Mouse (Mus musculus) neural tube, embryonic 13.5 days (tissue): ENCODE data around the gene Gm20403. TPM values are rescaled to one million over a fixed set of nuclear protein-coding genes. Genes with fewer than 3 reads are reported as not detected.
A peak's percentile ranks its signal among the peaks of the same experiment; 100 is the strongest.

ENCODE experiments used
- ATAC-seq: fragments of 200-750 bp; cut with Nextera tagmentation; 2 replicates; pipeline ENCODE4 v1.8.0; 2017; ENCODE audit warnings: low read depth, mild to moderate bottlenecking, moderate TSS enrichment, moderate library complexity
- H3K27ac ChIP-seq: fragments of 300-500 bp; sonication (generic); replicated peaks from 2 replicates; pipeline ENCODE4 v1.5.1; 2015; ENCODE audit warnings: moderate library complexity, mild to moderate bottlenecking, inconsistent platforms
- H3K27me3 ChIP-seq: fragments of 300-500 bp; sonication (generic); 2 replicates; pipeline ENCODE4 v1.6.1; 2015; ENCODE audit warnings: mild to moderate bottlenecking, inconsistent platforms
- H3K36me3 ChIP-seq: fragments of 300-500 bp; sonication (generic); 2 replicates; pipeline ENCODE4 v1.6.1; 2015; ENCODE audit warnings: mild to moderate bottlenecking, inconsistent platforms
- H3K4me1 ChIP-seq: fragments of 300-500 bp; sonication (generic); replicated peaks from 2 replicates; pipeline ENCODE4 v1.6.1; 2015; ENCODE audit warnings: inconsistent platforms
- H3K4me2 ChIP-seq: fragments of 300-500 bp; sonication (generic); 2 replicates; pipeline ENCODE4 v1.6.1; 2015; ENCODE audit warnings: inconsistent platforms, mild to moderate bottlenecking, moderate library complexity
- H3K4me3 ChIP-seq: fragments of 300-500 bp; sonication (generic); 2 replicates; pipeline ENCODE4 v1.5.1; 2015; ENCODE audit warnings: mild to moderate bottlenecking, inconsistent platforms
- H3K9ac ChIP-seq: fragments of 300-500 bp; sonication (generic); 2 replicates; pipeline ENCODE4 v1.6.1; 2015; ENCODE audit warnings: moderate library complexity, mild to moderate bottlenecking, inconsistent platforms
- H3K9me3 ChIP-seq: fragments of 300-500 bp; sonication (generic); 2 replicates; pipeline ENCODE4 v1.6.1; 2016; ENCODE audit warnings: inconsistent platforms
- WGBS: fragments of 180-500 bp; shearing (Covaris S2); methylation state at CpG from one replicate; pipeline ENCODE4 v1.1.7; 2015; 5-methylcytosine and 5-hydroxymethylcytosine counted together
- polyA plus RNA-seq: library from polyadenylated mRNA; unstranded; fragments of >200 nt; fragmentation: Nextera tagmentation; extraction: Ambion mirVana; gene quantifications from 2 replicates; pipeline ENCODE4 v1.2.1, GENCODE M21; 2015

The Gm20403 gene
- polyA plus RNA-seq, 1 experiment from 2014 or later: not detected

DNA sequence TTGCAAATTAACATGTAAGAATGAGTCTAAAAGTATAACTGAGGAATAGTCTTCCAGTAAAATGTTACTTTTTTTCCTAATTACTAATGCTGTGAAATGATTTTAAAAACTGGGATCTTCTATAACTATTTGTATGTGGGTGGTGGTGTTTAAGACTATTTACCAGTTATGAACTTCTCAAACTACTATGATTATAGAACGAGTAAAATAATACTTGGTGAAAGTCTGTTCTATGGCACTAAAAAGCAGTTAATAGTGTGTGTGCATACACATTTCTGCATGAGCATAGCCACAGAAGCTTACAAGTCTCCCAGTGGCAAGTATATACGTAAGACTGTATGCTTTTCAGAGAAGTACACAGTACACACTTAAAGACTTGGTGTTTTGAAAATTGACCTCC lies 827 bp upstream of the Gm20403 start:
- no peak overlapping the region for H3K4me3 ChIP-seq
- H3K36me3 ChIP-seq: no peaks in the 10 kb centered on the region
- no peak overlapping the region for H3K4me2 ChIP-seq
- no peak overlapping the region for H3K9ac ChIP-seq
- no peak overlapping the region for H3K27ac ChIP-seq
- no peaks in the 10 kb centered on the region; the same call in 1 of the 2 replicates for H3K27me3 ChIP-seq
- no peaks in the 10 kb centered on the region for H3K9me3 ChIP-seq
- ATAC-seq: no peak
- 86% methylated on average over 2 of the region's 2 CpGs for WGBS
- peaks cover 9% of the 10 kb centered on the region for H3K4me1 ChIP-seq

DNA sequence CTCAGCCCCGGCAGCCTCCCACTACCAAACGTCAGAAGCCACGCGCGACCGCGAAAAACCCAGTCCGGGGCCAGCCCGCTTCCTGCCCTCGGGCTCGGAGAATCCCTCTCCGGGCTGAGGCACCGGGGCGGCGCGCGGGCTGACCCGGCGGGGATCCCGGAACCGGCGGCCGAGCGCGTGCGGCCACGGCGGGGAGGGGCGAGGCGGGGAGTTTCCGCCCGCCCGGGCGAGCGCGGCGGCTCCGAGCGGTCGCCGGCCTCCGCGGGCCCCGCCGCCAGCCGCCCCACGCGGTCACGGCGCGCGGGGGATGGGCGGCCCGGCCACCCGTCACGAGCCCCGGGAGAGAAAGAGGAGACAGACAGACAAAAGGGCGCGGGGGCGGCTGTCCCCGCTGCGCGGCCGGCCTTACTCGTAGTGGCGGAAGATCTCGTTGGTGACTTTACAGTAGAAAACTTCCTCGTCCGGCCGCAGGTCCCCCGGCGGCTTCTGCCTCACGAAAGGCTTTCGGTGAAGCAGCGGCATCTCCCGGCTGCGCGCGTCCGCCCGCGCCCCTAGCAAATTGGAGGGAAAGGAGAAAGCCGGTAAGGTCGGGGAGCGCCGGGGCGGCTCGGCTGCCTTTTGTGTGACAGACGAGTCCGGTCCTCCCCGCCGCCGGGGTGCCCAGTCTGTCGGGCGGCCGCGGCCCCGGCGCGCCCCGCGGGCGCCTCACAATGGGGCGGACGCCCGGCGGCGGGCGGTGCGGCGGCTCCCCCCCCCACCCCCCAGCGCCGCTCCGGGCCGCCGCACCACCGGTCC lies 875 bp downstream of the Gm20403 start:
- peak overlapping the region; percentile 88 for H3K9ac ChIP-seq

DNA sequence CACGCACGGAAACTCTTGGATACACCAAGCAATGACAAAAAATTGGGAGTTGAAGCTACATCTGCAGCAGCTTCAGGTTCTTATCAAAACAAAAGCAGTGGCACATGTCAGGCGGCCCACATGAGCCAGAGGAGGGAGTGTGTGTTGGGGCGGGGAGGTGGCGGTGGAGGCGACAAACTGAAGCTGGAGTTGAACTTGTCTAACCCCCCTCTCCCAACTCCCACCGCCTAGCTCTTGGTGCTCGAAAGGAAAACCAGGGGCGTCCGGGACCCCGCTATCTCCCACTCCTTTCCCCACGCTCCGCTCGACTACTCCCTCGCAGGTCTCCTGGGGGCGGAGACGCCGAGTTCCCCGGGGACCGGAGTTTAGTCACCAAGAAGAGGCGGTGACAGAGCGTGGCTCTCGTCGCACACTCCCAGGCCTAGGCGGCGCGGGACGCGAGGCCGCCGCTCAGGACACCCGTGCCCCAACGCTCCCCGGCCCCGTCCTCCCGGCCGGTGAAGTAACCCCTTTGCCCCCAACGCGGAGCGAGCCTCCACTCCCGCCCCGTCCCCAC lies 1.6 kb downstream of the Gm20403 start:
- ATAC-seq: peak; percentile 83
- Histone ChIP-seq H3K36me3 (no peaks in the 10 kb centered on the region), H3K9me3 (no peaks in the 10 kb centered on the region), H3K9ac (peak overlapping the region; percentile 88), H3K27ac (peak overlapping the region; percentile 84), H3K4me2 (peak overlapping the region; percentile 94), H3K4me3 (peak overlapping the region; percentile 87), H3K27me3 (no peaks in the 10 kb centered on the region; the same call in 1 of the 2 replicates), H3K4me1 (peaks cover 9% of the 10 kb centered on the region)
- under 1% methylated on average over 42 of the region's 42 CpGs for WGBS

More for the DNA sequence above, 875 bp downstream of the Gm20403 start:
- under 1% methylated on average over 89 of the region's 117 CpGs for WGBS
- ATAC-seq: peak; percentile 59
- H3K9me3 ChIP-seq: no peaks in the 10 kb centered on the region
- peak overlapping the region; percentile 87 for H3K4me3 ChIP-seq
- peak overlapping the region; percentile 84 for H3K27ac ChIP-seq
- H3K36me3 ChIP-seq: no peaks in the 10 kb centered on the region
- H3K4me1 ChIP-seq: peaks cover 9% of the 10 kb centered on the region
- H3K4me2 ChIP-seq: peak overlapping the region; percentile 94
- no peaks in the 10 kb centered on the region; the same call in 1 of the 2 replicates for H3K27me3 ChIP-seq

- WGBS: 75% methylated on average over 7 of the region's 7 CpGs
- ATAC-seq: no peak
- no peaks in the 10 kb centered on the region for H3K9me3 ChIP-seq
- H3K27me3 ChIP-seq: no peaks in the 10 kb centered on the region; the same call in 1 of the 2 replicates
- no peak overlapping the region for H3K9ac ChIP-seq
- no peak overlapping the region for H3K4me2 ChIP-seq
- H3K36me3 ChIP-seq: no peaks in the 10 kb centered on the region
- peaks cover 9% of the 10 kb centered on the region for H3K4me1 ChIP-seq
- no peak overlapping the region for H3K27ac ChIP-seq
- H3K4me3 ChIP-seq: no peak overlapping the region
These were observed 3.2 kb downstream of the Gm20403 start for GRCm38 (mm10) chr12:54982935-54983715.

GRCm38 (mm10) chr12:54981962-54982361 lies 4.4 kb downstream of the Gm20403 start:
- no peak for ATAC-seq
- 73% methylated on average over 6 of the region's 6 CpGs for WGBS
- Histone ChIP-seq H3K4me1 (peaks cover 9% of the 10 kb centered on the region), H3K9ac (no peak overlapping the region), H3K4me3 (no peak overlapping the region), H3K27ac (no peak overlapping the region), H3K36me3 (no peaks in the 10 kb centered on the region), H3K9me3 (no peaks in the 10 kb centered on the region), H3K27me3 (no peaks in the 10 kb centered on the region), H3K4me2 (no peak overlapping the region)

GRCm38 (mm10) chr12:54980939-54981338 lies 5.4 kb downstream of the Gm20403 start:
- no peaks in the 10 kb centered on the region for H3K9me3 ChIP-seq
- no peak overlapping the region for H3K27ac ChIP-seq
- H3K4me1 ChIP-seq: peaks cover 9% of the 10 kb centered on the region
- H3K9ac ChIP-seq: no peak overlapping the region
- 92% methylated on average over 5 of the region's 5 CpGs for WGBS
- no peaks in the 10 kb centered on the region for H3K27me3 ChIP-seq
- H3K4me3 ChIP-seq: no peak overlapping the region
- H3K36me3 ChIP-seq: no peaks in the 10 kb centered on the region
- no peak overlapping the region for H3K4me2 ChIP-seq
- no peak for ATAC-seq

- WGBS: 78% methylated on average over 6 of the region's 6 CpGs
- ATAC-seq: no peak
- no peak overlapping the region for H3K4me2 ChIP-seq
These were observed 5.8 kb downstream of the Gm20403 start for GRCm38 (mm10) chr12:54980532-54980931.

GRCm38 (mm10) chr12:54969033-54969432 lies 17.3 kb downstream of the Gm20403 start:
- Histone ChIP-seq H3K9ac (no peak overlapping the region), H3K27ac (no peak overlapping the region), H3K4me2 (no peak overlapping the region), H3K36me3 (0 out of 2 replicates have a peak, but pooled peaks cover 21% of the 10 kb centered on the region), H3K27me3 (no peaks in the 10 kb centered on the region), H3K9me3 (no peaks in the 10 kb centered on the region), H3K4me3 (no peak overlapping the region), H3K4me1 (no peaks in the 10 kb centered on the region)
- ATAC-seq: no peak
- WGBS: 86% methylated on average over 3 of the region's 3 CpGs

More at GRCm38 (mm10) chr12:54980532-54980931, 5.8 kb downstream of the Gm20403 start:
- Histone ChIP-seq H3K4me3 (no peak overlapping the region), H3K27me3 (no peaks in the 10 kb centered on the region), H3K9me3 (no peaks in the 10 kb centered on the region), H3K9ac (no peak overlapping the region), H3K27ac (no peak overlapping the region), H3K4me1 (peaks cover 9% of the 10 kb centered on the region), H3K36me3 (no peaks in the 10 kb centered on the region)

DNA sequence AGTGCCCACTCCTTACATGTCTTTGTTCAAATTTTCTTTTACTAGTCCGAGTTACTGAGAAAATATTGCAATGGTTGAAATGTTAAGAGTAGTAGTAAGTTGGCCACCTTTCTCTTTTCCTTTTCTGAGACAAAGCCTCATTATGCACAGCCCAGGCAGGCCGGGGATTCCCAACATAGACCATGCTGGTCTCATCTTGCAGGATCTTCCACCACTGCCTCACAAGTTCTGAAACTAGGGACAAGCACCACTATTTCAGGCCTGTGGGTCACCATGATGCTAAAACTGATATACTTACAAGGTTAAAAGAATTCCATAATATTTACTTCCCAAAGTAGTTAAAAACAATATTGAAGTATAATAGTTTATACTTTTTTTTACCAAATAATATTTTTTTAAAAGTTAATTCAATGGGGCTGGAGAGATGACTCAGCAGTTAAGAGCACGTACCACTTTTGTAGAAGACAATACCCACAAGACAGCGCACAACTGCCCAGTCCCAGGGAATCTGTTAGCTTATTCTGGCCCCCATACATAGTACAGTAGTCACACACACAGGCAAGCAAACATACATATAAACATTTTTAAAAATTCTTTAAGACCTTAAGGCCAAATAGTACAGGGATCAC lies 20.7 kb downstream of the Gm20403 start:
- H3K36me3 ChIP-seq: 0 out of 2 replicates have a peak, but pooled peaks cover 11% of the 10 kb centered on the region
- no peak overlapping the region for H3K4me2 ChIP-seq
- 97% methylated on average over 4 of the region's 4 CpGs for WGBS
- H3K9me3 ChIP-seq: no peaks in the 10 kb centered on the region
- H3K27me3 ChIP-seq: no peaks in the 10 kb centered on the region
- no peak overlapping the region for H3K4me3 ChIP-seq
- no peak overlapping the region for H3K27ac ChIP-seq
- ATAC-seq: no peak
- H3K4me1 ChIP-seq: no peaks in the 10 kb centered on the region
- H3K9ac ChIP-seq: no peak overlapping the region

DNA sequence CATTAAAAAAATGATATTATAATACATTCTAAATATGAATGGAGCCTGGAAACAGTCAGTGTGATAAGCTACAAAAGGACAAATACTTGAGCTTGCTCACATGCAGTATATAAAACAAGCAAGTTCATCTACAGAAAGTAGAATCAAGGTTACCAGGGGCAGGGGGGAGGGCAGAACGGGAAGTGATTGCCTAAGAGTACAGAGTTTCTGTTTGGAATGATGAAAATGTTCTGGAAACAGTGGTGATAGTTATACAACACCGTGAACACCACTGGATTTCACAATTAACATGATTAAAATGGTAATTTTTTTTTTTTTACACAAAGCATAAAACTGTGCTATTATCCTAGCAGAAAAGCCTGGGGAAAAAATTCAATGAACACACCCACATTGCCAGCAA lies 26.8 kb downstream of the Gm20403 start:
- Histone ChIP-seq H3K27me3 (no peaks in the 10 kb centered on the region), H3K4me1 (no peaks in the 10 kb centered on the region), H3K36me3 (0 out of 2 replicates have a peak, but pooled peaks cover 6% of the 10 kb centered on the region), H3K4me2 (no peak overlapping the region), H3K4me3 (no peak overlapping the region), H3K9me3 (no peaks in the 10 kb centered on the region), H3K27ac (no peak overlapping the region), H3K9ac (no peak overlapping the region)
- WGBS: 77% methylated on average over 2 of the region's 2 CpGs
- no peak for ATAC-seq

DNA sequence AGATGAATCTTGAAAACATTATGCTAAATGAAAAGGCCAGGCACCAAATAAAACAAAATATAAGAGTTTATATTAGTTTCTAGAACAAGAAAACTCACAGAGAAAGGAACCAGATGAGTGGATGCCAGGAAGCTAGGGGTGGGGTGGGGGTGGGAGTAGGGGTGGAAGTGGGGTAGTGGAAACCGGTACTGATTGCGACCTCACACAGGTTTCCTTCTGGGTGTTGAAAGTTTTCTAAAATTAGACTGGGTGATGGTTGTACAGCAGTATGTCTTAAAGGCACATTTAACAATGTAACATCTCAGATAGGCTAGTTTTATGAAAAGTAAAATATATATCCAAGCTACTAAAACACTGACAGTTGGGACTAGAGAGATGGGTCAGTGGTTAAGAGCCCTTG lies 29.4 kb downstream of the Gm20403 start:
- ATAC-seq: no peak
- 89% methylated on average over 2 of the region's 2 CpGs for WGBS
- no peaks in the 10 kb centered on the region for H3K9me3 ChIP-seq
- no peaks in the 10 kb centered on the region for H3K27me3 ChIP-seq
- no peak overlapping the region for H3K27ac ChIP-seq
- H3K4me3 ChIP-seq: no peak overlapping the region
- peaks cover 4% of the 10 kb centered on the region; the same call in 1 of the 2 replicates for H3K36me3 ChIP-seq
- no peak overlapping the region for H3K9ac ChIP-seq
- H3K4me2 ChIP-seq: no peak overlapping the region
- no peaks in the 10 kb centered on the region for H3K4me1 ChIP-seq
